Mouse (Mus musculus): ENCODE data around the gene Neurod2. TPM values are rescaled to one million over a fixed set of nuclear protein-coding genes. Genes with fewer than 3 reads are reported as not detected.

Gene Neurod2
- polyA plus RNA-seq, 1 experiment from 2014 or later = 5.6 TPM

DNA sequence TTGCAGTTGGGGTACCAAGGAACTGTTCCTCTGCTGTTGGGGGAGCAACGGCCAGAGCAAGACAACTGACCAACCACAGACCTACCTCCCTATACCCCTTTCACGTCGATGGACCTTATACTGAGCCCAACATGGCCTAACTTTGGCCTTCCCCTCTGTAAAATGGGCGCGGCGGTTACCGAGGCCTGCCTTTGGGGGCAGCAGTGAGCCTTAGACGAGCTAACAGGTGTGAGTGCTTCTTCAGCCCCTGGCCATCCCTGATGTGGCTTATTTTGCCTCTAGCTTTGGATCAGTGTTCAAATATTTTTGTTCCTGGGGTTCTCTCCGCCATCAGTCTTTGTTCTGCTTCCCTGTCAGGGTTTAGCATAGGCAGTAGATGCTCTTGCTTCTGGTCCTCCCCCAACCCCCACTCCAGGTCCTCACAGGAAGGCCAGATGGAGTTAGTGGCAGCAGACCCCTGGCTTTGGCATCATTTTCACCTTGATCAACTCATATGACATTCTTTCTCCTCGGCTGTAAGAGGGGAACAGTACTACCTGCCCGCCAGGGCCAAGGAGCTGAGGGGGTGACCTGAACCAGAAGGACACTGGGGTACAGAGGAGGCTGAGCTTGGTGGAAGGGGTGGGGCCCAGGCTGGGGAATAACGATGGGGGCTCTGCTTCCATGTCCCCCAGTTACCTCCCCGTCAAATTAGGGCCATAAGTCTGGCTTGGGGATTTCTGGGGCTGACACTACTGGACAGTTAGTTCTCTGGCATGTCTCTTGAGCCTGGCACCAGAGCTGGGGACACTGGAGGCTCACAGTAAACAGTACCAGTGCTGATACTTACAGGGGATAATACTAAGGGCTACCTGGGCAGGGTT, 7.0 kb upstream of the Neurod2 start:
- WGBS = 22% methylated on average over 13 of the region's 13 CpGs
- Histone ChIP-seq H3K36me3 (ENCODE audit: control insufficient read depth, insufficient read depth, low read length) (no peaks in the 10 kb centered on the region), H3K27me3 (ENCODE audit: control insufficient read depth, insufficient read depth, low read depth, low read length) (peaks cover 79% of the 10 kb centered on the region), H3K9me3 (replicated peaks; ENCODE audit: control insufficient read depth, low read length, poor library complexity, severe bottlenecking) (no peaks in the 10 kb centered on the region), H3K9ac (ENCODE audit: low read depth, low read length) (no peak overlapping the region), H3K4me3 (ENCODE audit: low read depth, low read length) (no peak overlapping the region), H3K4me1 (ENCODE audit: control insufficient read depth, insufficient read depth, low read length) (peaks cover 14% of the 10 kb centered on the region), H3K4me2 (ENCODE audit: low read length) (no peak overlapping the region), H3K27ac (ENCODE audit: low read length) (no peak overlapping the region)
- no peak for ATAC-seq

GRCm38 (mm10) chr11:98335250-98335649, 5.8 kb upstream of the Neurod2 start:
- no peak overlapping the region for H3K4me3 ChIP-seq (ENCODE audit: low read depth, low read length)
- H3K27me3 ChIP-seq (ENCODE audit: control insufficient read depth, insufficient read depth, low read depth, low read length) = peaks cover 85% of the 10 kb centered on the region
- no peaks in the 10 kb centered on the region for H3K9me3 ChIP-seq (replicated peaks; ENCODE audit: control insufficient read depth, low read length, poor library complexity, severe bottlenecking)
- no peak overlapping the region for H3K27ac ChIP-seq (ENCODE audit: low read length)
- 9% methylated on average over 9 of the region's 9 CpGs for whole genome bisulfite sequencing
- no peaks in the 10 kb centered on the region for H3K36me3 ChIP-seq (ENCODE audit: control insufficient read depth, insufficient read depth, low read length)
- peaks cover 14% of the 10 kb centered on the region for H3K4me1 ChIP-seq (ENCODE audit: control insufficient read depth, insufficient read depth, low read length)
- no peak overlapping the region for H3K4me2 ChIP-seq (ENCODE audit: low read length)
- no peak overlapping the region for H3K9ac ChIP-seq (ENCODE audit: low read depth, low read length)
- ATAC-seq = no peak

DNA sequence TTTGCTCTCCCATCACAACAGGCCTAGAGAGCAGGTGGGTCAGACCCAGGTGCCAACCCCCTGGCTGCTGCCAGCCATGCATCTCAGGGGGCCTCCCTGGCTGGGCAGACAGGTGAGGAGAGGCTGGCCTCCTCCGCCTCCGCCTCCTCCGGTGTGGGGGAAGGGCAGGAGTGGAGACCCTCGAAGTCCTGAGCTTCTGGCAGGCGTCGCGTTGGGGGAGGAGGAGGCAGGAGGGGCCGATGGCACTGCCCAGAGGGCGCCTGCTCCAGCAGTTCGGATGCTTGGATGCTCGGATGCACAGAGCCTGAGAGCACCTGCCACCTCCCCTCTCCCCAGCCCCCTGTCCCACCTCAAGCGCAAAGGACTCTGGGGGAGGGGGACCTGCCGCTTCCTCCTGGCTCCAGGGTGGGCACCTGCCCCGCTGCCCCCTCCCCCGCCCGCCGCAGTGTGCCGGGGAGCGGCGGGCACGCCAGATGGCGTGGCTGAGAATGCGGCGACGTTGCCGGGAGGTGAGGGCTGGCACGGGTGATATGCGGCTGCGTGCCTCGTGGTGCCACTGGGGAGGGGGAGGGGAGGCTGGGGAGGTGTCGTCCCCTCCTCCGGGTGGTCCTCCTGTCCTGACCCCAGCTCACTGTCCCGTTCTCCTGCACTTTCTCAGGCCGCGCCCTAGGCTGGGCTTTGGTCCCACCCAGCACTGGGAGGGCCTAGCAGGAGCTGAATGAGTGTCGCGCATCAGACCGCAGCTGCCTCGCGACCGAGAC, 4.7 kb upstream of the Neurod2 start:
- Histone ChIP-seq H3K27ac (ENCODE audit: low read length) (no peak overlapping the region; the same call in 1 of the 2 replicates), H3K27me3 (ENCODE audit: control insufficient read depth, insufficient read depth, low read depth, low read length) (peaks cover 82% of the 10 kb centered on the region), H3K4me2 (ENCODE audit: low read length) (peak overlapping the region; percentile 76), H3K9ac (ENCODE audit: low read depth, low read length) (peak overlapping the region; percentile 61), H3K4me3 (ENCODE audit: low read depth, low read length) (peak overlapping the region; percentile 38), H3K36me3 (ENCODE audit: control insufficient read depth, insufficient read depth, low read length) (no peaks in the 10 kb centered on the region), H3K4me1 (ENCODE audit: control insufficient read depth, insufficient read depth, low read length) (peaks cover 9% of the 10 kb centered on the region), H3K9me3 (replicated peaks; ENCODE audit: control insufficient read depth, low read length, poor library complexity, severe bottlenecking) (no peaks in the 10 kb centered on the region)
- 3% methylated on average over 28 of the region's 41 CpGs for WGBS
- peak; percentile 21; the same call in 1 of the 2 replicates for ATAC-seq

DNA sequence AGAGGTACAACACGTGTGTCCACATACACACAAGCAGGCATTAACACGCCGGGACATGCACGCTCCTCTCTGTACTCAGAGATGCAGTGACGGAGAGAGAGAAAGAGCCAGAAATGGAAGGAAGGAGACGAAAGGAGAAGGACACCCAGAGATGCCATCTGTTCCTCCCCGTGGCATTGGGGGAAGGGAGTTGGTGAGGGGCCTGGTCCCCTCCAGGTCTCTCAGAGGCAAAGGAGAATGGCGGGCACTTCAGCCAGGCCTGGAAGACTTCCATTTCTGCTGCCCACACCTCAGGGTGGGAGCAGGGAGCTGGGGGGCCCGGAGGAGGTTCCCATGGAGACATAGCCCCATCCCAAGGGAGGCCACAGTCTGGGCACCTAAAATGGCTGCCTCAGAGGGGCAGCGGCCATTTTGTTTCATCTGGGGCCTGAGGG, 3.8 kb upstream of the Neurod2 start:
- peaks cover 15% of the 10 kb centered on the region for H3K4me1 ChIP-seq (ENCODE audit: control insufficient read depth, insufficient read depth, low read length)
- peaks cover 78% of the 10 kb centered on the region for H3K27me3 ChIP-seq (ENCODE audit: control insufficient read depth, insufficient read depth, low read depth, low read length)
- 66% methylated on average over 10 of the region's 10 CpGs for WGBS
- no peak overlapping the region for H3K4me2 ChIP-seq (ENCODE audit: low read length)
- H3K27ac ChIP-seq (ENCODE audit: low read length) = no peak overlapping the region
- no peaks in the 10 kb centered on the region for H3K36me3 ChIP-seq (ENCODE audit: control insufficient read depth, insufficient read depth, low read length)
- ATAC-seq = no peak
- no peaks in the 10 kb centered on the region for H3K9me3 ChIP-seq (replicated peaks; ENCODE audit: control insufficient read depth, low read length, poor library complexity, severe bottlenecking)
- H3K9ac ChIP-seq (ENCODE audit: low read depth, low read length) = no peak overlapping the region
- H3K4me3 ChIP-seq (ENCODE audit: low read depth, low read length) = no peak overlapping the region

DNA sequence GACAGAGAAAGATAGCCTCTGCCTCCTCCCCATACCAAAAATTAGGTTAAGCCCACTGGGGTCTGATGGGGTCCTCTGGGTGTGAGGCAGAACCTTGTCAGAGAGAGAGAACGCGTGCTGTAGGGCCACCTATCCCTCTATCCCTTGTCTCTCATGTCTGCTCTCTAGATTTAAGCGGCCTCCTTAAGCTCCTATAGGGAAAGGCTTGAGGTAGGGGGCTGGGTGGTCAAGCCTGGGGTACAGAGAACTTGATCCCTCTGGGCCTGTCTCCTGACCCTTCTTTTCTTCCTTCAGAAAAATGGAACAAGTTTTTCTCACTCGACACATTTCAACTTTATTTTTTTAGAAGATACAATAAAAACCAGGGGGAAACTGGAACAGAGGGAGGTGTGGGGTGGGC, 3.4 kb upstream of the Neurod2 start:
- Histone ChIP-seq H3K9me3 (replicated peaks; ENCODE audit: control insufficient read depth, low read length, poor library complexity, severe bottlenecking) (no peaks in the 10 kb centered on the region), H3K27me3 (ENCODE audit: control insufficient read depth, insufficient read depth, low read depth, low read length) (peaks cover 78% of the 10 kb centered on the region), H3K9ac (ENCODE audit: low read depth, low read length) (no peak overlapping the region), H3K36me3 (ENCODE audit: control insufficient read depth, insufficient read depth, low read length) (no peaks in the 10 kb centered on the region), H3K4me1 (ENCODE audit: control insufficient read depth, insufficient read depth, low read length) (peaks cover 19% of the 10 kb centered on the region), H3K4me2 (ENCODE audit: low read length) (no peak overlapping the region), H3K4me3 (ENCODE audit: low read depth, low read length) (no peak overlapping the region), H3K27ac (ENCODE audit: low read length) (no peak overlapping the region)
- 75% methylated on average over 4 of the region's 4 CpGs for whole genome bisulfite sequencing
- no peak for ATAC-seq

DNA sequence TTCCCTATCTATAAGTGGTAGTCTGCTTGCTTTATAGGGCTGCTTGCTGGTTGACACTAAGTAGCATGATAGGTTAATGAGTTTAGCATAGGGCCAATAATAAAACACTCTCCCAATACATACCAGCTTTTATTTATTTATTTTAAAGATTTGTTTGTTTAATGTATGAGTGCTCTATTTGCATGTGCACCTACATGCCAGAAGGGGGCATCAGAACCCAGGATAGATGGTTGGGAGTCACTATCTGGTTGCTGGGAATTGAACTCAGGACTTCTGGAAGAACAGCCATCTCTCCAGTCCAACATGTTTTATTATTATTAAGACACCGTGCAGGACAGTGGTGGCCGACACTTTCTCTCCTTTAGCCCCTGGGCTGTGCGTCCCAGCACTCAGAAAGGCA, 2.7 kb upstream of the Neurod2 start:
- Histone ChIP-seq H3K27ac (ENCODE audit: low read length) (no peak overlapping the region), H3K36me3 (ENCODE audit: control insufficient read depth, insufficient read depth, low read length) (no peaks in the 10 kb centered on the region), H3K4me3 (ENCODE audit: low read depth, low read length) (no peak overlapping the region), H3K4me1 (ENCODE audit: control insufficient read depth, insufficient read depth, low read length) (peaks cover 26% of the 10 kb centered on the region), H3K4me2 (ENCODE audit: low read length) (no peak overlapping the region), H3K9ac (ENCODE audit: low read depth, low read length) (no peak overlapping the region), H3K9me3 (replicated peaks; ENCODE audit: control insufficient read depth, low read length, poor library complexity, severe bottlenecking) (no peaks in the 10 kb centered on the region), H3K27me3 (ENCODE audit: control insufficient read depth, insufficient read depth, low read depth, low read length) (peaks cover 78% of the 10 kb centered on the region)
- 87% methylated on average over 3 of the region's 3 CpGs for WGBS
- ATAC-seq = no peak

DNA sequence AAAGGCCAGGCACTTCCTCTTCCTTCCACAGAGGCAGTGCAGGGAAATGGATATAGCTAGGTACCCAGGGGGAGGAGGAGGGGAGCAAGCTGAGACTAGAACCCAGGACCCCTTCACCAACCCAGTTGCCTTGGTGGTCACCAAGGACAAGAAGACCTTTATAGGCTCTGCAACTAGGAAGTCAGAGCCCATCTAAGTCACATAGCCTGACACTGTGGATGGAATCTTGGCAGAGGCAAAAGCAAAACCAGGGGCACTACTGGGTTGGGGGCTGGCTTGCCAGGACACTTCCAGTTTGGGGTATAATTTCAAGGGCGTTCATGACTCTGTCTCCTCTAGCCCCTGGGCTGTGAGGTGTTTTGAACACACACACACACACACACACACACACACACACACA, 2.0 kb upstream of the Neurod2 start:
- Histone ChIP-seq H3K9ac (ENCODE audit: low read depth, low read length) (no peak overlapping the region), H3K9me3 (replicated peaks; ENCODE audit: control insufficient read depth, low read length, poor library complexity, severe bottlenecking) (no peaks in the 10 kb centered on the region), H3K4me3 (ENCODE audit: low read depth, low read length) (no peak overlapping the region), H3K4me1 (ENCODE audit: control insufficient read depth, insufficient read depth, low read length) (peaks cover 27% of the 10 kb centered on the region), H3K27me3 (ENCODE audit: control insufficient read depth, insufficient read depth, low read depth, low read length) (peaks cover 74% of the 10 kb centered on the region), H3K4me2 (ENCODE audit: low read length) (no peak overlapping the region), H3K36me3 (ENCODE audit: control insufficient read depth, insufficient read depth, low read length) (no peaks in the 10 kb centered on the region), H3K27ac (ENCODE audit: low read length) (no peak overlapping the region)
- ATAC-seq = no peak
- 71% methylated on average over 1 of the region's 1 CpGs for WGBS

GRCm38 (mm10) chr11:98330745-98331204, 1.3 kb upstream of the Neurod2 start:
- Histone ChIP-seq H3K27me3 (ENCODE audit: control insufficient read depth, insufficient read depth, low read depth, low read length) (peaks cover 69% of the 10 kb centered on the region), H3K27ac (ENCODE audit: low read length) (no peak overlapping the region), H3K9me3 (replicated peaks; ENCODE audit: control insufficient read depth, low read length, poor library complexity, severe bottlenecking) (no peaks in the 10 kb centered on the region), H3K4me2 (ENCODE audit: low read length) (no peak overlapping the region), H3K9ac (ENCODE audit: low read depth, low read length) (no peak overlapping the region), H3K4me1 (ENCODE audit: control insufficient read depth, insufficient read depth, low read length) (peaks cover 27% of the 10 kb centered on the region), H3K4me3 (ENCODE audit: low read depth, low read length) (no peak overlapping the region), H3K36me3 (ENCODE audit: control insufficient read depth, insufficient read depth, low read length) (no peaks in the 10 kb centered on the region)
- WGBS = 62% methylated on average over 2 of the region's 2 CpGs
- no peak for ATAC-seq

All from midbrain, embryonic 16.5 days (tissue).